Mouse (Mus musculus) thymus, adult 2 months (tissue): Measurements from ENCODE around the gene Hcfc1. TPM values are rescaled to one million over a fixed set of nuclear protein-coding genes. Genes with fewer than 3 reads are reported as not detected.

ENCODE experiments used
- DNase-seq: peaks from one replicate; pipeline ENCODE4 v3.0.0; 2021
- H3K27ac ChIP-seq: fragments of 200-500 bp; 2 replicates; pipeline ENCODE4 v1.5.1; 2012; ENCODE audit warnings: low read length, control low read depth; ENCODE audit not compliant: control insufficient read depth, insufficient read depth
- H3K27me3 ChIP-seq: fragments of 200-500 bp; 2 replicates; pipeline ENCODE4 v1.6.1; 2012; ENCODE audit warnings: mild to moderate bottlenecking, low read length, moderate library complexity, mixed read lengths; ENCODE audit not compliant: control insufficient read depth, insufficient read depth
- H3K36me3 ChIP-seq: fragments of 200-500 bp; 2 replicates; pipeline ENCODE4 v1.6.1; 2012; ENCODE audit warnings: mild to moderate bottlenecking, low read length, moderate library complexity; ENCODE audit not compliant: control insufficient read depth, insufficient read depth
- H3K4me1 ChIP-seq: fragments of 200-500 bp; replicated peaks from 2 replicates; pipeline ENCODE4 v1.6.1; 2012; ENCODE audit warnings: low read length; ENCODE audit not compliant: control insufficient read depth, insufficient read depth
- H3K4me3 ChIP-seq: fragments of 200-500 bp; 2 replicates; pipeline ENCODE4 v1.5.1; 2012; ENCODE audit warnings: mild to moderate bottlenecking, low read length, control low read depth, moderate library complexity; ENCODE audit not compliant: control insufficient read depth, insufficient read depth
- CTCF ChIP-seq: fragments of 200-500 bp; IDR thresholded peaks from 2 replicates; pipeline ENCODE4 v1.5.1; 2012; ENCODE audit warnings: mild to moderate bottlenecking, control low read depth, low read length, moderate library complexity, borderline replicate concordance; ENCODE audit not compliant: control insufficient read depth, poor library complexity, insufficient read depth; ENCODE audit errors: extremely low read depth
- POLR2A ChIP-seq: fragments of 200-500 bp; IDR thresholded peaks from 2 replicates; pipeline ENCODE4 v1.6.1; 2012; ENCODE audit warnings: mild to moderate bottlenecking, low read length, control low read depth, moderate library complexity; ENCODE audit not compliant: control insufficient read depth, poor library complexity, insufficient read depth; ENCODE audit errors: extremely low read depth
- WGBS: fragments of 180-500 bp; shearing (Covaris S2); methylation state at CpG from one replicate; pipeline ENCODE4 v1.1.7; 2018; 5-methylcytosine and 5-hydroxymethylcytosine counted together
- polyA plus RNA-seq: library from polyadenylated mRNA; depleted of rRNA; stranded (reverse); fragments of >200 nt; gene quantifications from 2 replicates; pipeline ENCODE4 v1.2.3, GENCODE M21; 2012

Hcfc1 gene
- polyA plus RNA-seq, 1 experiment = 193 TPM

GRCm38 (mm10) chrX:73998911-73999869 lies 33.0 kb upstream of the Hcfc1 start:
- TF ChIP-seq POLR2A (no peak), CTCF (no peak)
- Histone ChIP-seq H3K36me3 (no peaks in the 10 kb centered on the region), H3K27ac (no peak overlapping the region), H3K27me3 (no peaks in the 10 kb centered on the region), H3K4me1 (no peaks in the 10 kb centered on the region), H3K4me3 (no peak overlapping the region)
- no peak for DNase-seq
- WGBS = 36% methylated on average over 8 of the region's 8 CpGs

- TF ChIP-seq CTCF (no peak), POLR2A (no peak)
- no peak for DNase-seq
Observed at GRCm38 (mm10) chrX:73977783-73978182, 11.6 kb upstream of the Hcfc1 start.

GRCm38 (mm10) chrX:73976283-73976682 lies 10.1 kb upstream of the Hcfc1 start:
- Histone ChIP-seq H3K36me3 (no peaks in the 10 kb centered on the region), H3K4me3 (no peak overlapping the region), H3K27ac (no peak overlapping the region), H3K27me3 (no peaks in the 10 kb centered on the region), H3K4me1 (no peaks in the 10 kb centered on the region)
- WGBS = 93% methylated on average over 2 of the region's 2 CpGs
- no peak for TF ChIP-seq CTCF
- no peak for TF ChIP-seq POLR2A
- DNase-seq = no peak

More at GRCm38 (mm10) chrX:73977783-73978182, 11.6 kb upstream of the Hcfc1 start:
- Histone ChIP-seq H3K4me3 (no peak overlapping the region), H3K27me3 (no peaks in the 10 kb centered on the region), H3K36me3 (no peaks in the 10 kb centered on the region), H3K4me1 (no peaks in the 10 kb centered on the region), H3K27ac (no peak overlapping the region)
- 100% methylated on average over 1 of the region's 1 CpGs for WGBS

- Histone ChIP-seq H3K4me1 (no peaks in the 10 kb centered on the region), H3K36me3 (no peaks in the 10 kb centered on the region), H3K27ac (no peak overlapping the region), H3K27me3 (no peaks in the 10 kb centered on the region), H3K4me3 (no peak overlapping the region)
- DNase-seq = no peak
- 78% methylated on average over 4 of the region's 4 CpGs for WGBS
- TF ChIP-seq POLR2A (no peak), CTCF (no peak)
Observed at GRCm38 (mm10) chrX:73972774-73973173, 6.6 kb upstream of the Hcfc1 start.

GRCm38 (mm10) chrX:73970781-73971180 lies 4.6 kb upstream of the Hcfc1 start:
- DNase-seq = no peak
- Histone ChIP-seq H3K27me3 (no peaks in the 10 kb centered on the region), H3K27ac (no peak overlapping the region), H3K36me3 (no peaks in the 10 kb centered on the region), H3K4me1 (no peaks in the 10 kb centered on the region), H3K4me3 (no peak overlapping the region)
- TF ChIP-seq POLR2A (no peak), CTCF (no peak)

GRCm38 (mm10) chrX:73969729-73970128 lies 3.6 kb upstream of the Hcfc1 start:
- no peak overlapping the region for H3K27ac ChIP-seq
- DNase-seq = no peak
- WGBS = 100% methylated on average over 2 of the region's 2 CpGs

More at GRCm38 (mm10) chrX:73969729-73970128, 3.6 kb upstream of the Hcfc1 start:
- H3K36me3 ChIP-seq = no peaks in the 10 kb centered on the region
- peaks cover 1% of the 10 kb centered on the region for H3K4me1 ChIP-seq
- TF ChIP-seq CTCF = no peak
- no peaks in the 10 kb centered on the region for H3K27me3 ChIP-seq
- no peak overlapping the region for H3K4me3 ChIP-seq
